Mouse (Mus musculus) midbrain, embryonic 11.5 days (tissue): Measurements from ENCODE around the gene Atl1. TPM values are rescaled to one million over a fixed set of nuclear protein-coding genes. Genes with fewer than 3 reads are reported as not detected.

Experiments
- ATAC-seq: fragments of 200-750 bp; cut with Nextera tagmentation; 2 replicates; pipeline ENCODE4 v1.8.0; 2017; ENCODE audit warnings: moderate TSS enrichment, moderate library complexity; ENCODE audit not compliant: low FRiP score
- DNase-seq: peaks from one replicate; pipeline ENCODE4 v3.0.0; 2015; ENCODE audit warnings: low spot score; ENCODE audit errors: missing footprints
- H3K27ac ChIP-seq: fragments of 300-500 bp; sonication (generic); 2 replicates; pipeline ENCODE4 v1.5.1; 2014; ENCODE audit warnings: low read depth, low read length
- H3K27me3 ChIP-seq: fragments of 300-500 bp; sonication (generic); 2 replicates; pipeline ENCODE4 v1.6.1; 2014; ENCODE audit warnings: mild to moderate bottlenecking, low read length, moderate library complexity, mixed read lengths; ENCODE audit not compliant: control insufficient read depth, insufficient read depth
- H3K36me3 ChIP-seq: fragments of 300-500 bp; sonication (generic); 2 replicates; pipeline ENCODE4 v1.6.1; 2014; ENCODE audit warnings: mild to moderate bottlenecking, low read length, moderate library complexity, mixed read lengths; ENCODE audit not compliant: control insufficient read depth, insufficient read depth
- H3K4me1 ChIP-seq: fragments of 300-500 bp; sonication (generic); 2 replicates; pipeline ENCODE4 v1.6.1; 2014; ENCODE audit warnings: low read length; ENCODE audit not compliant: control insufficient read depth, insufficient read depth
- H3K4me2 ChIP-seq: fragments of 300-500 bp; sonication (generic); 2 replicates; pipeline ENCODE4 v1.6.1; 2014; ENCODE audit warnings: mild to moderate bottlenecking, moderate library complexity
- H3K4me3 ChIP-seq: fragments of 300-500 bp; sonication (generic); 2 replicates; pipeline ENCODE4 v1.5.1; 2014; ENCODE audit warnings: low read depth, low read length
- H3K9ac ChIP-seq: fragments of 300-500 bp; sonication (generic); 2 replicates; pipeline ENCODE4 v1.6.1; 2014; ENCODE audit warnings: low read length
- H3K9me3 ChIP-seq: fragments of 300-500 bp; sonication (generic); 2 replicates; pipeline ENCODE4 v1.6.1; 2016; ENCODE audit warnings: low read length; ENCODE audit not compliant: control insufficient read depth
- WGBS: fragments of 180-500 bp; shearing (Covaris S2); extraction: QIAGEN DNeasy Blood & Tissue Kit; methylation state at CpG from one replicate; pipeline ENCODE4 v1.1.7; 2014; 5-methylcytosine and 5-hydroxymethylcytosine counted together
- polyA plus RNA-seq: library from polyadenylated mRNA; unstranded; fragments of >200 nt; fragmentation: Nextera tagmentation; extraction: Ambion mirVana; gene quantifications from 2 replicates; pipeline ENCODE4 v1.2.1, GENCODE M21; 2014

The Atl1 gene
- polyA plus RNA-seq, 1 experiment from 2014 or later, result 57.4 TPM

DNA sequence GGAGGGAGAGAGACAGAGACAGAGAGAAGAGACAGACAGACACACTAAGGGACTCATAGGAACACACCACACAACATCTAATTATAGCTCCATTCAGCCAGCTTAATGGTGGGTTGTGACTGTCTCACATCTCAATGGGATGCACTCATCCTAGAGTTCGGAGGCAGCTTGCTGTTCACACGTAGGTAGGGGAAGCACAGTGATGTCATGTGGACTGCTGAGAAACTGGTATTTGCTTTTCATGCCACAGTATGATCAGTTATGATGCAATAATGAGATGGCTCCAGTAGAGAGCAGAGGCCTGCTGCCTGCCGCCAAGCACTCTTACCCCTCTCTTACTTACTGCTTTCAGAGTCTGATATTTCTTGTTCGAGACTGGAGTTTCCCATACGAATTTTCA, 53.4 kb downstream of the Atl1 start:
- Histone ChIP-seq H3K4me2 (no peak overlapping the region), H3K27ac (no peak overlapping the region), H3K27me3 (no peaks in the 10 kb centered on the region), H3K4me3 (no peak overlapping the region), H3K4me1 (no peaks in the 10 kb centered on the region), H3K9me3 (no peaks in the 10 kb centered on the region), H3K9ac (no peak overlapping the region), H3K36me3 (no peaks in the 10 kb centered on the region)
- no peak for ATAC-seq
- DNase-seq, result no peak
- WGBS, result 93% methylated on average over 5 of the region's 5 CpGs

DNA sequence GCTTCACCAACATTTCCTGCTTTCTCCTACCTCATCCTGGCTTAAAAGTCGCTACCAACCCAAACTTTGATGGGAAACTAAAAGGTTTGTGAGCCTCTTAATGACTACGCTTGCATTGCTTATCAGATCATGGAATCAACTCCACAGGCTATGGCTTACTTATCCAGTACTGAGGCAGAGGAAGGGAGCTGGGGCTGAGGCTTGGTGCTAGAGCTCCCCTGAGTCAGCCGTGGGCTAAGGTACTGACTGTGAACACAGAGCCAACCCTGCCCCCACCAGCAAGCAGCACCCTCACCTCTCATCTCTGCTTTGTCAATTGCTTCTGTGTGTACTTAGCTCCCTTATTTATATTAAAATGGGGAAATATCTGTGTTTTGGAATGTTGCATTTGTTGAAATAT, 55.1 kb downstream of the Atl1 start:
- 73% methylated on average over 3 of the region's 3 CpGs for WGBS
- H3K4me1 ChIP-seq, result no peaks in the 10 kb centered on the region
- no peaks in the 10 kb centered on the region for H3K36me3 ChIP-seq
- no peak for DNase-seq
- no peak overlapping the region for H3K27ac ChIP-seq
- no peaks in the 10 kb centered on the region for H3K27me3 ChIP-seq
- H3K9ac ChIP-seq, result no peak overlapping the region
- no peak overlapping the region for H3K4me2 ChIP-seq
- no peaks in the 10 kb centered on the region for H3K9me3 ChIP-seq
- H3K4me3 ChIP-seq, result no peak overlapping the region
- ATAC-seq, result no peak

DNA sequence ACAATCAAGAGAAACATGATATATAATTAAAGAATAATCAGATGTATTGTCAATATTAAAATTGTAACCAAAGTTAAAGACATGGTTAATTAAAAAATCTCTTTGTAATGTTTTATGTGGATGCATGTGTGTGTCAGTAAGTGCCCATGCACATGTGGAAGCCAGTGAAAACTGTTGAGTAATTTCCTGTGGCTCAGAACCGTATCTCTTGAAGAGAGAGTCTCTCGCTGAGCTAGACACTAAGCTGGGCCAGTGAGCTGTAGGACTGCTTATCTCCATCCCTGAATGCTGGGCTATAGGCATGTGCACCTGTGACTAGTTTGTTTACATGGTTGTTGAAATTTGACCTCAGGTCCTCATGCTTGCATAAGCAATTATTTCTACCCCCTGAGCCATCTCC, 65.0 kb downstream of the Atl1 start:
- H3K4me2 ChIP-seq, result no peak overlapping the region
- 94% methylated on average over 2 of the region's 2 CpGs for WGBS

DNA sequence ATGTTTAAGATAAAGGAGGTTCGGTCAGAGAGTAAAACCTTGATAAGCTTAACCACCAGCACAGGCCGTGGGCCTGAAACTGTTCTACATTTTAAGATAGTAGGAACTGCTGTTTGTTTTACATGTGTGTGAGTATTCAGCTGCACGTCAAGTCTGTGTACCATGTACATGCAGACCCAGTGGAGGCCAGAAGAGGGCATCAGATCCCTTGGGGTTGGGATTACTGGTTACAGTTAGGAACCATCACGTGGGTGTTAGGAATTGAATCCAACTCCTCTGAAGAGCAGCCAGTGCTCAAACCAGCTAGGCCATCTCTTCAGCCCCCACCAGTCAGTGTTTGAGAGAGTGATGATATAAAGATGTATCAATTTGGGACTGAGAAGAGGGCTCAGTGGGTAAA, 70.1 kb downstream of the Atl1 start:
- no peak overlapping the region for H3K9ac ChIP-seq
- no peak overlapping the region for H3K4me2 ChIP-seq
- peaks cover 8% of the 10 kb centered on the region for H3K36me3 ChIP-seq
- ATAC-seq (no peak), DNase-seq (no peak)
- H3K27me3 ChIP-seq, result no peaks in the 10 kb centered on the region
- 63% methylated on average over 4 of the region's 4 CpGs for WGBS
- H3K4me3 ChIP-seq, result no peak overlapping the region
- no peak overlapping the region for H3K27ac ChIP-seq
- no peaks in the 10 kb centered on the region for H3K9me3 ChIP-seq
- no peaks in the 10 kb centered on the region for H3K4me1 ChIP-seq

More for the DNA sequence above, 65.0 kb downstream of the Atl1 start:
- no peak overlapping the region for H3K4me3 ChIP-seq
- no peak overlapping the region for H3K27ac ChIP-seq
- no peaks in the 10 kb centered on the region for H3K9me3 ChIP-seq
- ATAC-seq, result no peak
- DNase-seq, result no peak
- H3K4me1 ChIP-seq, result no peaks in the 10 kb centered on the region
- H3K36me3 ChIP-seq, result peaks cover 2% of the 10 kb centered on the region
- H3K9ac ChIP-seq, result no peak overlapping the region
- H3K27me3 ChIP-seq, result no peaks in the 10 kb centered on the region

DNA sequence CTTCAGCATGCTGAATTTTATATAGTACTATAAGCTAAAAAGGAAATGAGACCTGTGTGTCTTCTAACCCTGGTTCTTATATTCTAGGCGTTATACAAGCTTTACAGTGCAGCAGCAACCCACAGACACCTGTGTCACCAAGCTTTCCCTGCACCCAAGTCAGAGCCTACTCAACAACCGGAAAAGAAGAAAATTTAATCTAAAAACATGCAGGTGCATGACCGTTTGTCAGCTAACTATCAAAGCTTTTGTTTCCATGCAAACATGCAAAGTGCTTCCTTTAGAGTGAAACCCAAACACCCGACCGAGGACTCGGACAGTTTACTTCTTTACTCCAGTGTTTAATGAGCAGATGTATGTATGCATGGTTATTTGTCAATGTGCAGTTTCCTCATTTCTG, 70.7 kb downstream of the Atl1 start:
- Histone ChIP-seq H3K27ac (no peak overlapping the region), H3K9ac (no peak overlapping the region), H3K4me1 (no peaks in the 10 kb centered on the region), H3K4me2 (no peak overlapping the region), H3K36me3 (peaks cover 8% of the 10 kb centered on the region; the same call in 1 of the 2 replicates), H3K9me3 (no peaks in the 10 kb centered on the region), H3K27me3 (no peaks in the 10 kb centered on the region), H3K4me3 (no peak overlapping the region)
- ATAC-seq (no peak), DNase-seq (no peak)
- 93% methylated on average over 6 of the region's 6 CpGs for WGBS

DNA sequence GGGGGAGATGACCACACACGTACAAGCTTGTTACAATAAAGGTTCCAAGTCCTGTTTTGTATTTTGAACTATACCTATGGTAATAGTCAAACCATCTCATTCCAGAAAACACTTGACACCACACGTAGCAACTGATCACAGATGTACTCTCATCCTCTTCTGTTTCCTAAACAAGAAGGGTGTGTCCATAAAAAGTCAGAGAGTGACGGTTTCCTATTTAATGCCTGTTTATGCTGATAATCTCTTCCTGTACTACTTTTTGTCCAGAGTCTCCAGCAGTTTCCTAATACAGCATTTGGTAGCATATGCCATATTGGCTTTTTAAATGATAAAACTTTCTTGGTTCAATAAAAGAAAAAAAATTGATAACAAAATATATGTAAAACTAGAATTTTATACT, 73.2 kb downstream of the Atl1 start:
- 91% methylated on average over 3 of the region's 3 CpGs for WGBS
- DNase-seq (no peak), ATAC-seq (no peak)
- no peaks in the 10 kb centered on the region for H3K4me1 ChIP-seq
- H3K9me3 ChIP-seq, result no peaks in the 10 kb centered on the region
- H3K27ac ChIP-seq, result no peak overlapping the region
- H3K4me2 ChIP-seq, result no peak overlapping the region
- H3K36me3 ChIP-seq, result peaks cover 10% of the 10 kb centered on the region; the same call in 1 of the 2 replicates
- no peaks in the 10 kb centered on the region for H3K27me3 ChIP-seq
- H3K9ac ChIP-seq, result no peak overlapping the region
- no peak overlapping the region for H3K4me3 ChIP-seq

DNA sequence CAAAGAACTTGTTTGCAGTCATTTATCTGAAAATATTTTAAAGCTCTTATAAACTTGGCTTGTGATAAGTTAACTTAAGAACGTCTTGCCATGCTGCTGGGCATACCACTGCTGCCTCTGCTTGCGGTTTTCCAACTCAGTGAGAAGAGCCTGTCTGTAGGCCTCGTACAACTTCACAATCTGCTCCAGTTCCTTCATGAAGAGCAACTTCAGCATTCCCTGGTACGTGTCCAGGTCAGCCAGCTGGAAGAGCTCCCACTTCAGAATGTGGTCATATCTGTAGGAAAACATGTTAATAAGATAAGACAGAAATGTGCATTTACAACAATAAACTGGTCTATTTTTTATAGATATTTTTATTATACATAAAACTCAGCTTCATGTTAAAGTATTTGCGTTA, 73.7 kb downstream of the Atl1 start:
- DNase-seq (no peak), ATAC-seq (no peak)
- Histone ChIP-seq H3K4me2 (no peak overlapping the region), H3K27me3 (no peaks in the 10 kb centered on the region), H3K9me3 (no peaks in the 10 kb centered on the region), H3K27ac (no peak overlapping the region), H3K9ac (no peak overlapping the region), H3K36me3 (peaks cover 8% of the 10 kb centered on the region; the same call in 1 of the 2 replicates), H3K4me3 (no peak overlapping the region), H3K4me1 (no peaks in the 10 kb centered on the region)
- WGBS, result 93% methylated on average over 5 of the region's 5 CpGs

DNA sequence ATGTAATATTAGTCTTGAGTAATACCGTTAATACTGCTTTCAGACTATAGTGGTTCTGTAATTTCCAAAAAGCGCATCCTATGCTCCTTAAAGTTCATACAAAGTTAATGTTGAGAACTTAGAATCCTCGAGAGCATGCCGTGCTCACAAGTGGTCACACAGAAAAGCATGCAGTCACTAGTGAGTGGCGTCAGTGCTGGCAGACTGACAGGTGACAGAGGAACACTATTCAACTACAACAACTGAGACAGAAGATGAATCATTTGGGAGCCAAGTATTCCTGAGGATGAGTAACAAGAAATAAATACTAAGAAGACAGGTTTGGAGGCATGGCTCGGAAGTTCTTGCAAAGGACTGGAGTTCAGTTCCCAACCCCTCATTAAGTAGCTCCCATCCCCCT, 74.7 kb downstream of the Atl1 start:
- WGBS, result 95% methylated on average over 6 of the region's 6 CpGs
- Histone ChIP-seq H3K9ac (no peak overlapping the region), H3K4me3 (no peak overlapping the region)

DNA sequence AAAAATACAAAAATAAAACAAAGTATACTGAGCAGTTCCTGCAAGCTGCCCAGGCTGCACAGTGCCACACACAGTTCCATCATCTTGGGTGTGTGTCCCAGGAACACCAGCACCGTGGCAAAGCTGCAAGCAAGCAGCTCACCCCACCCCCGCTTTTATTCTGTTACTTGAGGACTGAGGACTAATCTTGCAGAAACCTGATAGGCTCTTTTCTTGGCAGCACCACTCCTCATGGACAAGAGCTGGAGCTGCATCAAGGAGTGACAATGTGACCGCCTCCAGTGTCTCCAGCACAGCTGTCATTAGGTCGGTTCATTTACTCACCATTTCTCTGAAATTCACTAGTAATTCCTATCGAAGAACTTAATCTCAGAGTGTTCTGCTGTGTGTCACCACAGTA, 75.7 kb downstream of the Atl1 start:
- H3K9ac ChIP-seq, result no peak overlapping the region
- peaks cover 11% of the 10 kb centered on the region; the same call in 1 of the 2 replicates for H3K36me3 ChIP-seq
- no peaks in the 10 kb centered on the region for H3K4me1 ChIP-seq
- no peak for DNase-seq
- no peak for ATAC-seq
- H3K27ac ChIP-seq, result no peak overlapping the region
- no peaks in the 10 kb centered on the region for H3K9me3 ChIP-seq
- H3K4me2 ChIP-seq, result no peak overlapping the region
- H3K4me3 ChIP-seq, result no peak overlapping the region
- WGBS, result 74% methylated on average over 5 of the region's 5 CpGs
- no peaks in the 10 kb centered on the region for H3K27me3 ChIP-seq

More for the DNA sequence above, 74.7 kb downstream of the Atl1 start:
- ATAC-seq (no peak), DNase-seq (no peak)
- Histone ChIP-seq H3K27me3 (no peaks in the 10 kb centered on the region), H3K27ac (no peak overlapping the region), H3K4me1 (no peaks in the 10 kb centered on the region), H3K9me3 (no peaks in the 10 kb centered on the region), H3K36me3 (peaks cover 11% of the 10 kb centered on the region; the same call in 1 of the 2 replicates), H3K4me2 (no peak overlapping the region)

DNA sequence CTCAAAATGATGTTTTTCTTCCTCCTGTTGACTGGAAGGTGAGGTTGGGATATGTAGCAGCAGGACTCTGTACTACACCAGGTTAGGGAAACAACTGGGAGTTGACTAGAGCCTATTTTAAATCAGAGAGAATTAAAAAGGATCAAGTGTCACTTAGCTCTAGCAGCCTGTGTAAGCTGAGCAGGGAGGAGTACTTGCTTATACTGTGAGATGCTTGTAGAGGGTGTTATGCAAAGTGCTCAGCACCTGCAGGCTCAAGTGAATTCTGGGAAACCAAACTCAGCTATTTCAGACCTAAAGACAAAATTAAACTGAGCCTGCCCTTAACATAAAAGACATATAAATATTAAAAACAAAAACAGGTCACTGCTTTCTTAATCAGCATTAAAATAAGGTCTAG, 81.3 kb downstream of the Atl1 start:
- DNase-seq, result no peak
- no peaks in the 10 kb centered on the region for H3K9me3 ChIP-seq

More for the DNA sequence above, 81.3 kb downstream of the Atl1 start:
- ATAC-seq, result no peak
- H3K27me3 ChIP-seq, result no peaks in the 10 kb centered on the region
- no peak overlapping the region for H3K27ac ChIP-seq
- H3K9ac ChIP-seq, result no peak overlapping the region
- H3K36me3 ChIP-seq, result peaks cover 5% of the 10 kb centered on the region; the same call in 1 of the 2 replicates
- no peaks in the 10 kb centered on the region for H3K4me1 ChIP-seq
- no peak overlapping the region for H3K4me3 ChIP-seq
- H3K4me2 ChIP-seq, result no peak overlapping the region
